Mouse (Mus musculus): ENCODE results near the gene Zfp111. TPM values are rescaled to one million over a fixed set of nuclear protein-coding genes. Genes with fewer than 3 reads are reported as not detected.

Gene Zfp111
- polyA plus RNA-seq, 1 experiment, result 2.4 TPM

GRCm38 (mm10) chr7:24172191-24172590, 39.1 kb downstream of the Zfp111 start:
- TF ChIP-seq POLR2A (IDR thresholded peaks at IDR 0.05; ENCODE audit: borderline replicate concordance, extremely low read depth, low read depth, low read length) (no peak), CTCF (IDR thresholded peaks at IDR 0.05; ENCODE audit: insufficient read depth, low read length) (no peak)

DNA sequence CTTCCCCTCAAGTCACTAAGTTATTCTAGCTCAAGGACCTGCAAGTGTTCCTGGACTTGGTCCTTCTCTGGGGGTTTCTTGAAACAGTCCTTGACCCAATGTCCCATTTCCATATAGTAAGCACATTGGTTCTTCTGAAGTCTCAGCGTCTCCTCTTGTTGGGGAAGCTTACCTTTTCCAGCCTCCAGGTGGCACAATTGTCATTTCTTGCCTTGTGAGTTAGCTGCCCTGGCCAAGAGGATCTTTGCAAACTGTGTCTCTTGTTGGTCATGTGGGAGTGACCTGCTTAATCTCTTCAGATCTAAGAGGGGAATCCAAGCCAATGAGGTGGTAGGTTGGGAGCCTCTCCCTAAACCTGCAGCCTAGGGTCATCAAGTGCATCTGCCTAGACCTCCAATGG, 58.0 kb downstream of the Zfp111 start:
- DNase-seq, result no peak
- 11% methylated on average over 1 of the region's 1 CpGs for WGBS
- Histone ChIP-seq H3K4me3 (replicated peaks; ENCODE audit: extremely low read depth, low read depth, low read length) (no peak overlapping the region), H3K4me1 (ENCODE audit: control insufficient read depth, insufficient read depth, low read length) (no peaks in the 10 kb centered on the region)
- TF ChIP-seq CTCF (IDR thresholded peaks at IDR 0.05; ENCODE audit: insufficient read depth, low read length) (no peak), POLR2A (IDR thresholded peaks at IDR 0.05; ENCODE audit: borderline replicate concordance, extremely low read depth, low read depth, low read length) (no peak)

More at GRCm38 (mm10) chr7:24172191-24172590, 39.1 kb downstream of the Zfp111 start:
- 49% methylated on average over 4 of the region's 4 CpGs for whole genome bisulfite sequencing
- no peak for DNase-seq
- Histone ChIP-seq H3K4me3 (replicated peaks; ENCODE audit: extremely low read depth, low read depth, low read length) (no peak overlapping the region), H3K4me1 (ENCODE audit: control insufficient read depth, insufficient read depth, low read length) (no peaks in the 10 kb centered on the region)

Other genes with a start within 250 kb of the Zfp111 start
- gene Vmn1r181, start 236.8 kb downstream of the Zfp111 start, polyA plus RNA-seq (2012; rRNA removed), result not detected in 2 replicates
- not detected in 2 replicates for gene V1rd19, start 209.8 kb downstream of the Zfp111 start, polyA plus RNA-seq (2012; rRNA removed)
- not detected in 2 replicates for gene Vmn1r183, start 158.2 kb downstream of the Zfp111 start, polyA plus RNA-seq (2012; rRNA removed)
- gene Zfp180, start 129.5 kb downstream of the Zfp111 start, polyA plus RNA-seq (2012; rRNA removed), result 12.3 and 16.7 TPM in 2 replicates
- 1.3 and 1.7 TPM in 2 replicates for gene Zfp112, start 99.1 kb downstream of the Zfp111 start, polyA plus RNA-seq (2012; rRNA removed)
- gene Zfp235, start 77.3 kb downstream of the Zfp111 start, polyA plus RNA-seq (2012; rRNA removed), result 4.8 and 7.5 TPM in 2 replicates
- 0.12 and 0.22 TPM in 2 replicates for gene Zfp114, start 36.4 kb downstream of the Zfp111 start, polyA plus RNA-seq (2012; rRNA removed)
- gene Zfp109, start 26.1 kb upstream of the Zfp111 start, polyA plus RNA-seq (2012; rRNA removed), result 1.4 and 1.7 TPM in 2 replicates
- 0.76 and 0.83 TPM in 2 replicates for gene Zfp108, start 43.4 kb upstream of the Zfp111 start, polyA plus RNA-seq (2012; rRNA removed)
- gene Zfp93, start 59.0 kb upstream of the Zfp111 start, polyA plus RNA-seq (2012; rRNA removed), result 1.5 and 1.6 TPM in 2 replicates
- 5.1 and 8.7 TPM in 2 replicates for gene Zfp61, start 89.8 kb upstream of the Zfp111 start, polyA plus RNA-seq (2012; rRNA removed)
- gene Zfp94, start 105.2 kb upstream of the Zfp111 start, polyA plus RNA-seq (2012; rRNA removed), result 3.9 and 9.0 TPM in 2 replicates
- gene Tescl, start 122.5 kb upstream of the Zfp111 start, polyA plus RNA-seq (2012; rRNA removed), result 0.58 and 2.0 TPM in 2 replicates
- gene Lypd5, start 137.8 kb upstream of the Zfp111 start, polyA plus RNA-seq (2012; rRNA removed), result 32.1 TPM in 1 of 2 replicates, not detected in the other
- gene Kcnn4, start 158.8 kb upstream of the Zfp111 start, polyA plus RNA-seq (2012; rRNA removed), result 9.0 and 11.3 TPM in 2 replicates
- gene Smg9, start 188.2 kb upstream of the Zfp111 start, polyA plus RNA-seq (2012; rRNA removed), result 35.8 and 58.4 TPM in 2 replicates
- gene Irgc1, start 240.9 kb upstream of the Zfp111 start, polyA plus RNA-seq (2012; rRNA removed), result 0.69 and 3.8 TPM in 2 replicates